Mouse (Mus musculus): ENCODE measurements around the gene Pspn. TPM values are rescaled to one million over a fixed set of nuclear protein-coding genes. Genes with fewer than 3 reads are reported as not detected.

Gene Pspn
- polyA plus RNA-seq, 1 experiment from 2014 or later = not detected

GRCm38 (mm10) chr17:56999414-56999813 lies 404 bp downstream of the Pspn start:
- WGBS = 91% methylated on average over 9 of the region's 9 CpGs
- no peaks in the 10 kb centered on the region for H3K9me3 ChIP-seq (ENCODE audit: control insufficient read depth, low read length)
- ATAC-seq (ENCODE audit: low read depth) = no peak
- no peak overlapping the region for H3K27ac ChIP-seq (ENCODE audit: low read length)
- no peak overlapping the region for H3K4me2 ChIP-seq (ENCODE audit: low read depth, low read length)
- H3K9ac ChIP-seq (ENCODE audit: low read length) = no peak overlapping the region
- H3K4me1 ChIP-seq (replicated peaks; ENCODE audit: control insufficient read depth, insufficient read depth, low read length) = peaks cover 5% of the 10 kb centered on the region
- H3K36me3 ChIP-seq (ENCODE audit: control insufficient read depth, insufficient read depth, low read length) = peaks cover 23% of the 10 kb centered on the region
- H3K4me3 ChIP-seq (ENCODE audit: low read length) = no peak overlapping the region
- H3K27me3 ChIP-seq (ENCODE audit: control insufficient read depth, insufficient read depth, low read depth, low read length) = no peaks in the 10 kb centered on the region

GRCm38 (mm10) chr17:56997029-56997667 lies 2.7 kb downstream of the Pspn start, which contains the start of gene Alkbh7:
Gene Alkbh7, plus strand, starts transcription at chr17:56997339.
- Histone ChIP-seq H3K4me3 (ENCODE audit: low read length) (peak within 1 kb of the TSS; percentile 75), H3K36me3 (ENCODE audit: control insufficient read depth, insufficient read depth, low read length) (peaks cover 29% of the 10 kb centered on the region), H3K9me3 (ENCODE audit: control insufficient read depth, low read length) (no peaks in the 10 kb centered on the region), H3K27me3 (ENCODE audit: control insufficient read depth, insufficient read depth, low read depth, low read length) (no peaks in the 10 kb centered on the region), H3K9ac (ENCODE audit: low read length) (peak within 1 kb of the TSS; percentile 74), H3K4me2 (ENCODE audit: low read depth, low read length) (peak within 1 kb of the TSS; percentile 73), H3K4me1 (replicated peaks; ENCODE audit: control insufficient read depth, insufficient read depth, low read length) (peaks cover 5% of the 10 kb centered on the region), H3K27ac (ENCODE audit: low read length) (peak within 1 kb of the TSS; percentile 67)
- ATAC-seq (ENCODE audit: low read depth) = peak; percentile 99
- WGBS = under 1% methylated on average over 38 of the region's 38 CpGs

GRCm38 (mm10) chr17:56996506-56996905 lies 3.3 kb downstream of the Pspn start:
- H3K9me3 ChIP-seq (ENCODE audit: control insufficient read depth, low read length) = no peaks in the 10 kb centered on the region
- peaks cover 29% of the 10 kb centered on the region for H3K36me3 ChIP-seq (ENCODE audit: control insufficient read depth, insufficient read depth, low read length)
- ATAC-seq (ENCODE audit: low read depth) = no peak
- peak overlapping the region; percentile 47 for H3K4me2 ChIP-seq (ENCODE audit: low read depth, low read length)
- 72% methylated on average over 2 of the region's 2 CpGs for whole genome bisulfite sequencing
- no peak overlapping the region for H3K9ac ChIP-seq (ENCODE audit: low read length)
- H3K4me3 ChIP-seq (ENCODE audit: low read length) = peak overlapping the region; percentile 75
- no peak overlapping the region for H3K27ac ChIP-seq (ENCODE audit: low read length)
- no peaks in the 10 kb centered on the region for H3K27me3 ChIP-seq (ENCODE audit: control insufficient read depth, insufficient read depth, low read depth, low read length)
- peaks cover 5% of the 10 kb centered on the region for H3K4me1 ChIP-seq (replicated peaks; ENCODE audit: control insufficient read depth, insufficient read depth, low read length)

- Histone ChIP-seq H3K27me3 (ENCODE audit: control insufficient read depth, insufficient read depth, low read depth, low read length) (no peaks in the 10 kb centered on the region), H3K4me3 (ENCODE audit: low read length) (no peak overlapping the region), H3K4me1 (replicated peaks; ENCODE audit: control insufficient read depth, insufficient read depth, low read length) (peaks cover 11% of the 10 kb centered on the region), H3K9ac (ENCODE audit: low read length) (no peak overlapping the region), H3K36me3 (ENCODE audit: control insufficient read depth, insufficient read depth, low read length) (peaks cover 29% of the 10 kb centered on the region), H3K27ac (ENCODE audit: low read length) (no peak overlapping the region), H3K9me3 (ENCODE audit: control insufficient read depth, low read length) (no peaks in the 10 kb centered on the region), H3K4me2 (ENCODE audit: low read depth, low read length) (no peak overlapping the region)
- no peak for ATAC-seq (ENCODE audit: low read depth)
- WGBS = 88% methylated on average over 8 of the region's 8 CpGs
Measured at GRCm38 (mm10) chr17:56995046-56995445, 4.8 kb downstream of the Pspn start.

GRCm38 (mm10) chr17:56990966-56991365 lies 8.9 kb downstream of the Pspn start:
- H3K9me3 ChIP-seq (ENCODE audit: control insufficient read depth, low read length) = no peaks in the 10 kb centered on the region

GRCm38 (mm10) chr17:56990115-56990746 lies 9.6 kb downstream of the Pspn start, which contains the start of gene Clpp:
Gene Clpp, plus strand, starts transcription at chr17:56990305.
- peak; percentile 98 for ATAC-seq (ENCODE audit: low read depth)
- Histone ChIP-seq H3K9me3 (ENCODE audit: control insufficient read depth, low read length) (no peaks in the 10 kb centered on the region), H3K4me2 (ENCODE audit: low read depth, low read length) (peak within 1 kb of the TSS; percentile 79), H3K4me1 (replicated peaks; ENCODE audit: control insufficient read depth, insufficient read depth, low read length) (peaks cover 7% of the 10 kb centered on the region; the same call in 1 of the 2 replicates), H3K27ac (ENCODE audit: low read length) (peak within 1 kb of the TSS; percentile 80), H3K36me3 (ENCODE audit: control insufficient read depth, insufficient read depth, low read length) (peaks cover 20% of the 10 kb centered on the region), H3K4me3 (ENCODE audit: low read length) (peak within 1 kb of the TSS; percentile 96), H3K27me3 (ENCODE audit: control insufficient read depth, insufficient read depth, low read depth, low read length) (no peaks in the 10 kb centered on the region), H3K9ac (ENCODE audit: low read length) (peak within 1 kb of the TSS; percentile 88)
- under 1% methylated on average over 52 of the region's 52 CpGs for WGBS

More at GRCm38 (mm10) chr17:56990966-56991365, 8.9 kb downstream of the Pspn start:
- WGBS = 70% methylated on average over 2 of the region's 2 CpGs
- Histone ChIP-seq H3K36me3 (ENCODE audit: control insufficient read depth, insufficient read depth, low read length) (peaks cover 20% of the 10 kb centered on the region), H3K4me1 (replicated peaks; ENCODE audit: control insufficient read depth, insufficient read depth, low read length) (peaks cover 7% of the 10 kb centered on the region; the same call in 1 of the 2 replicates), H3K4me3 (ENCODE audit: low read length) (peak overlapping the region; percentile 96), H3K9ac (ENCODE audit: low read length) (peak overlapping the region; percentile 88), H3K27me3 (ENCODE audit: control insufficient read depth, insufficient read depth, low read depth, low read length) (no peaks in the 10 kb centered on the region), H3K4me2 (ENCODE audit: low read depth, low read length) (peak overlapping the region; percentile 74), H3K27ac (ENCODE audit: low read length) (no peak overlapping the region)
- ATAC-seq (ENCODE audit: low read depth) = no peak

- WGBS = 2% methylated on average over 25 of the region's 25 CpGs
- Histone ChIP-seq H3K9ac (ENCODE audit: low read length) (peak overlapping the region; percentile 80), H3K4me2 (ENCODE audit: low read depth, low read length) (peak overlapping the region; percentile 79), H3K36me3 (ENCODE audit: control insufficient read depth, insufficient read depth, low read length) (peaks cover 17% of the 10 kb centered on the region), H3K27ac (ENCODE audit: low read length) (peak overlapping the region; percentile 80), H3K4me3 (ENCODE audit: low read length) (peak overlapping the region; percentile 96), H3K4me1 (replicated peaks; ENCODE audit: control insufficient read depth, insufficient read depth, low read length) (peaks cover 7% of the 10 kb centered on the region; the same call in 1 of the 2 replicates), H3K27me3 (ENCODE audit: control insufficient read depth, insufficient read depth, low read depth, low read length) (no peaks in the 10 kb centered on the region), H3K9me3 (ENCODE audit: control insufficient read depth, low read length) (no peaks in the 10 kb centered on the region)
- ATAC-seq (ENCODE audit: low read depth) = peak; percentile 92
Measured at GRCm38 (mm10) chr17:56989467-56990114, 10.2 kb downstream of the Pspn start.

- Histone ChIP-seq H3K4me2 (ENCODE audit: low read depth, low read length) (peak overlapping the region; percentile 79), H3K27ac (ENCODE audit: low read length) (no peak overlapping the region), H3K9ac (ENCODE audit: low read length) (peak overlapping the region; percentile 80), H3K9me3 (ENCODE audit: control insufficient read depth, low read length) (no peaks in the 10 kb centered on the region), H3K36me3 (ENCODE audit: control insufficient read depth, insufficient read depth, low read length) (peaks cover 14% of the 10 kb centered on the region), H3K27me3 (ENCODE audit: control insufficient read depth, insufficient read depth, low read depth, low read length) (no peaks in the 10 kb centered on the region), H3K4me3 (ENCODE audit: low read length) (peak overlapping the region; percentile 96), H3K4me1 (replicated peaks; ENCODE audit: control insufficient read depth, insufficient read depth, low read length) (peaks cover 7% of the 10 kb centered on the region; the same call in 1 of the 2 replicates)
- WGBS = 70% methylated on average over 7 of the region's 7 CpGs
- no peak for ATAC-seq (ENCODE audit: low read depth)
Measured at GRCm38 (mm10) chr17:56988921-56989430, 10.8 kb downstream of the Pspn start.

GRCm38 (mm10) chr17:56988441-56988840 lies 11.4 kb downstream of the Pspn start:
- Histone ChIP-seq H3K4me1 (replicated peaks; ENCODE audit: control insufficient read depth, insufficient read depth, low read length) (peaks cover 7% of the 10 kb centered on the region; the same call in 1 of the 2 replicates), H3K9ac (ENCODE audit: low read length) (no peak overlapping the region), H3K9me3 (ENCODE audit: control insufficient read depth, low read length) (no peaks in the 10 kb centered on the region), H3K36me3 (ENCODE audit: control insufficient read depth, insufficient read depth, low read length) (peaks cover 8% of the 10 kb centered on the region), H3K27me3 (ENCODE audit: control insufficient read depth, insufficient read depth, low read depth, low read length) (no peaks in the 10 kb centered on the region), H3K4me3 (ENCODE audit: low read length) (no peak overlapping the region), H3K4me2 (ENCODE audit: low read depth, low read length) (no peak overlapping the region), H3K27ac (ENCODE audit: low read length) (no peak overlapping the region)
- ATAC-seq (ENCODE audit: low read depth) = no peak
- WGBS = 84% methylated on average over 7 of the region's 7 CpGs

Data from lung, embryonic 16.5 days (tissue).